Mouse (Mus musculus) CH12.LX (cell line): ENCODE data around the gene Gm20518. TPM values are rescaled to one million over a fixed set of nuclear protein-coding genes. Genes with fewer than 3 reads are reported as not detected.

Source experiments
- DNase-seq: peaks from one replicate; pipeline ENCODE4 v3.0.0-alpha.2; 2013; ENCODE audit errors: extremely low read depth
- H3K27ac ChIP-seq: 2 replicates; pipeline ENCODE4 v1.5.1; 2012; ENCODE audit warnings: low read depth, mild to moderate bottlenecking, control low read depth, moderate library complexity; ENCODE audit not compliant: insufficient read depth
- H3K27me3 ChIP-seq: replicated peaks from 2 replicates; pipeline ENCODE3; 2012; ENCODE audit warnings: inconsistent platforms
- H3K36me3 ChIP-seq, 2 experiments: replicated peaks in 1 of 2; 2 replicates each; pipeline versions ENCODE3 to v1.6.1; 2012; ENCODE audit warnings: inconsistent platforms in 1 of 2, low read length in 1 of 2, mild to moderate bottlenecking in 1 of 2, mixed read lengths in 1 of 2, moderate library complexity in 1 of 2; ENCODE audit not compliant: control insufficient read depth in 1 of 2, insufficient read depth in 1 of 2
- H3K4me1 ChIP-seq, 2 experiments: 2 replicates each; pipeline ENCODE4 v1.6.1; 2012; ENCODE audit warnings: inconsistent platforms in 1 of 2, moderate library complexity in 1 of 2; ENCODE audit not compliant: insufficient read depth in 2 of 2, control insufficient read depth in 1 of 2
- H3K4me2 ChIP-seq: 2 replicates; pipeline ENCODE4 v1.6.1; 2012; ENCODE audit warnings: low read depth, mild to moderate bottlenecking, control low read depth; ENCODE audit not compliant: poor library complexity, insufficient read depth, severe bottlenecking
- H3K4me3 ChIP-seq, 3 experiments: fragments of 150-350 bp in 1 of 3; sonication (generic) in 1 of 3; replicated peaks in 1 of 3; 2 replicates each; pipeline versions ENCODE3 to v1.5.1; 2011 to 2012; ENCODE audit warnings: low read depth in 2 of 3, low read length in 2 of 3, mild to moderate bottlenecking in 2 of 3, moderate library complexity in 2 of 3, control low read depth in 1 of 3, improper control_type of control experiment in 1 of 3, inconsistent platforms in 1 of 3, mixed read lengths in 1 of 3; ENCODE audit not compliant: poor library complexity in 1 of 3
- H3K79me2 ChIP-seq: replicated peaks from 2 replicates; pipeline ENCODE4 v1.6.1; 2012; ENCODE audit warnings: mild to moderate bottlenecking, moderate library complexity; ENCODE audit not compliant: control insufficient read depth, poor library complexity, insufficient read depth, severe bottlenecking; ENCODE audit errors: extremely low read depth
- H3K9ac ChIP-seq: 2 replicates; pipeline ENCODE4 v1.6.1; 2012; ENCODE audit warnings: low read depth, mild to moderate bottlenecking, control low read depth, moderate library complexity; ENCODE audit not compliant: insufficient read depth
- H3K9me3 ChIP-seq: replicated peaks from 2 replicates; pipeline ENCODE3; 2012; ENCODE audit warnings: low read length, inconsistent platforms, mixed read lengths
- BHLHE40 ChIP-seq: IDR thresholded peaks from 2 replicates; pipeline ENCODE4 v1.6.1; 2011; ENCODE audit warnings: mild to moderate bottlenecking, low read depth, low read length, improper control_type of control experiment
- CHD2 ChIP-seq: IDR thresholded peaks from 2 replicates; pipeline ENCODE4 v1.6.1; 2011; ENCODE audit warnings: low read length, improper control_type of control experiment
- ELF1 ChIP-seq: IDR thresholded peaks from 2 replicates; pipeline ENCODE4 v1.6.1; 2014; ENCODE audit warnings: low read depth, mild to moderate bottlenecking, inconsistent platforms, low read length, improper control_type of control experiment
- EP300 ChIP-seq: IDR thresholded peaks from 2 replicates; pipeline ENCODE4 v1.6.1; 2011; ENCODE audit warnings: low read length, improper control_type of control experiment
- HCFC1 ChIP-seq: IDR thresholded peaks from 2 replicates; pipeline ENCODE4 v1.6.1; 2012; ENCODE audit warnings: low read depth, mild to moderate bottlenecking, inconsistent platforms, low read length, improper control_type of control experiment
- IRF4 ChIP-seq: IDR thresholded peaks from 2 replicates; pipeline ENCODE4 v1.6.1; 2014; ENCODE audit warnings: low read depth, mild to moderate bottlenecking, inconsistent platforms, low read length, improper control_type of control experiment
- JUN ChIP-seq: IDR thresholded peaks from 2 replicates; pipeline ENCODE4 v1.6.1; 2011; ENCODE audit warnings: low read depth, mild to moderate bottlenecking, low read length, improper control_type of control experiment, moderate library complexity; ENCODE audit not compliant: insufficient read depth
- JUND ChIP-seq: conservative IDR thresholded peaks from 2 replicates; pipeline ENCODE4 v1.6.1; 2011; ENCODE audit warnings: low read depth, low read length, improper control_type of control experiment
- MAX ChIP-seq: IDR thresholded peaks from 2 replicates; pipeline ENCODE4 v1.6.1; 2011; ENCODE audit warnings: low read length, improper control_type of control experiment
- MXI1 ChIP-seq: IDR thresholded peaks from 2 replicates; pipeline ENCODE4 v1.6.1; 2011; ENCODE audit warnings: mild to moderate bottlenecking, low read depth, low read length, improper control_type of control experiment
- MYC ChIP-seq: IDR thresholded peaks from 2 replicates; pipeline ENCODE4 v1.6.1; 2011; ENCODE audit warnings: low read depth, mild to moderate bottlenecking, improper control_type of control experiment, low read length
- NRF1 ChIP-seq: IDR thresholded peaks from 2 replicates; pipeline ENCODE4 v1.6.1; 2014; ENCODE audit warnings: low read depth, mild to moderate bottlenecking, inconsistent platforms, low read length, improper control_type of control experiment, moderate library complexity
- PAX5 ChIP-seq: IDR thresholded peaks from 2 replicates; pipeline ENCODE4 v1.6.1; 2012; ENCODE audit warnings: low read length, inconsistent platforms, mixed read lengths
- POLR2A ChIP-seq: IDR thresholded peaks from 2 replicates; pipeline ENCODE4 v1.6.1; 2011; ENCODE audit warnings: low read depth, mild to moderate bottlenecking, improper control_type of control experiment, low read length
- POLR2AphosphoS2 ChIP-seq: IDR thresholded peaks from 2 replicates; pipeline ENCODE4 v1.6.1; 2011; ENCODE audit warnings: low read depth, low read length, improper control_type of control experiment
- RAD21 ChIP-seq: IDR thresholded peaks from 2 replicates; pipeline ENCODE4 v1.6.1; 2011; ENCODE audit warnings: low read depth, mild to moderate bottlenecking, low read length, improper control_type of control experiment, moderate library complexity
- RCOR1 ChIP-seq: conservative IDR thresholded peaks from 2 replicates; pipeline ENCODE4 v1.6.1; 2012; ENCODE audit warnings: low read depth, mild to moderate bottlenecking, inconsistent platforms, low read length, improper control_type of control experiment
- SIN3A ChIP-seq: IDR thresholded peaks from 2 replicates; pipeline ENCODE4 v1.6.1; 2012; ENCODE audit warnings: low read length, improper control_type of control experiment, inconsistent platforms
- SMC3 ChIP-seq: IDR thresholded peaks from 2 replicates; pipeline ENCODE4 v1.6.1; 2011; ENCODE audit warnings: low read depth, low read length, improper control_type of control experiment
- TBP ChIP-seq: conservative IDR thresholded peaks from 2 replicates; pipeline ENCODE4 v1.6.1; 2011; ENCODE audit warnings: low read depth, low read length, improper control_type of control experiment
- TCF12 ChIP-seq: IDR thresholded peaks from 2 replicates; pipeline ENCODE4 v1.6.1; 2014; ENCODE audit warnings: low read depth, mild to moderate bottlenecking, inconsistent platforms, low read length, improper control_type of control experiment
- UBTF ChIP-seq: IDR thresholded peaks from 2 replicates; pipeline ENCODE4 v1.6.1; 2012; ENCODE audit warnings: low read depth, mild to moderate bottlenecking, inconsistent platforms, low read length, improper control_type of control experiment, moderate library complexity
- USF2 ChIP-seq: conservative IDR thresholded peaks from 2 replicates; pipeline ENCODE4 v1.6.1; 2011; ENCODE audit warnings: low read depth, low read length, improper control_type of control experiment
- ZC3H11A ChIP-seq: IDR thresholded peaks from 2 replicates; pipeline ENCODE4 v1.6.1; 2012; ENCODE audit warnings: low read depth, mild to moderate bottlenecking, inconsistent platforms, low read length, improper control_type of control experiment
- ZNF384 ChIP-seq: IDR thresholded peaks from 2 replicates; pipeline ENCODE4 v1.6.1; 2012; ENCODE audit warnings: low read depth, low read length, improper control_type of control experiment, inconsistent platforms
- dilution Hi-C: fragments of 300-500 bp; cut with MboI; formaldehyde crosslinking; loops from 2 replicates; pipeline ENCODE4 v1.14.3; 2020; ENCODE audit warnings: low sequenced_read_pairs; ENCODE audit not compliant: extremely low pct_unique_long_range_greater_than_20kb, extremely low pct_ligation_motif_present
- in situ Hi-C: fragments of 300-500 bp; cut with MboI; formaldehyde crosslinking; loops from 3 replicates; pipeline ENCODE4 v1.14.3; 2019; ENCODE audit warnings: low sequenced_read_pairs, low pct_ligation_motif_present, low pct_unique_long_range_greater_than_20kb, mixed read lengths
- polyA plus RNA-seq: library from polyadenylated mRNA; unstranded; fragments of >175 nt; gene quantifications from 2 replicates; pipeline ENCODE4 v1.2.1, GENCODE M21; 2012; ENCODE audit warnings: low read depth; ENCODE audit not compliant: insufficient read length
- total RNA-seq, 2 experiments: library from RNA; depleted of rRNA; stranded (reverse); fragments of 300-350 nt in 1 of 2; fragments of >200 nt in 1 of 2; gene quantifications; 2 replicates each; pipeline ENCODE4 v1.2.3; 2012 to 2014

Gm20518 gene
- total and polyA plus RNA-seq, 3 experiments: 0.16 to 0.91 (median 0.21) TPM

GRCm38 (mm10) chr16:17834543-17834942 is 56.9 kb downstream of the Gm20518 start:
- H3K9me3 ChIP-seq: peaks cover 4% of the 10 kb centered on the region
- H3K79me2 ChIP-seq: no peaks in the 10 kb centered on the region
- no peak overlapping the region for H3K27ac ChIP-seq
- dilution Hi-C loops (no loop called here), in situ Hi-C loops (no loop called here)
- no peak overlapping the region for H3K9ac ChIP-seq
- no peaks in the 10 kb centered on the region for H3K4me1 ChIP-seq
- no peak overlapping the region for H3K4me2 ChIP-seq
- H3K4me3 ChIP-seq: no peak overlapping the region
- no peak for DNase-seq
- peaks cover 0 to 20% of the 10 kb centered on the region in 2 experiments for H3K36me3 ChIP-seq
- no peaks in the 10 kb centered on the region for H3K27me3 ChIP-seq
- TF ChIP-seq CHD2: no peak
- TF ChIP-seq UBTF: no peak
- TF ChIP-seq JUND: no peak
- TF ChIP-seq HCFC1: no peak
- no peak for TF ChIP-seq JUN
- TF ChIP-seq BHLHE40: no peak
- no peak for TF ChIP-seq MXI1
- TF ChIP-seq ZC3H11A: no peak
- no peak for TF ChIP-seq TBP
- no peak for TF ChIP-seq POLR2A
- TF ChIP-seq, all 38 proteins: peak for 0

DNA sequence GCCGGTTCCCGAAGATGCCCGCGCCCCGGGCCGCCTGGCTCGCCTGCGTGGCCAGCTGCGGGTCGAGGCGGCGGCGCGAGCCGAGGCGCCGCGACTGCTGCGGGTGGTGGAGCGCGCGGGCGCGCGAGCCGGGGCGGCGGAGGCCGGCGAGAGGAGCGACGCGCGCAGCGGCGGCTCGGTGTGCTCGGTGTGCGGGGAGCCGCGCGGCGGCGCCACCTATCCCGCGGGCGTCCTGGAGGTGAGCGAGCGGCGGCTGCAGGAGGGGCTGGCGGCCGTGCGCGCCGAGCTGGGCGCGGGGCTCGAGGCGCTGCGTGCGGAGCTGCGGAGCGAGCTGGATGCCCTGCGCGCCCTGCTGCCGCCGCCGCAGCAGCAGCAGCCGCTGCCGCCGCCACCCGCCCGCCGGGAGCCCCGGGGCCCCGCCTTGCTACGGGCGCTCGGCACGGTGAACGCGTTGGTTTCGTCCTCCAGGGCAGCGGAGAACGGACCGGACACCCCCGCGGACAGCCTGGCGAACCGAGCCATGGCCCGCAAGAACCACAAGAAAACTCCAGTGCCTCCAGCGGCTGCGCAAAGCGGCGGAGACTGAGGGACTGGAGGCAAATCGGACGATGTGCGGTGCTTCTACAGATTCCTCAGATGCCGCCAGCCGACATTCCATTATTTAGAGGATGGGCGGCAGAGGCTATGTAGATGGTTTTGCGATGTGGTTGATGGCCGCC is 57.6 kb downstream of the Gm20518 start:
- Histone ChIP-seq H3K27ac (no peak overlapping the region), H3K79me2 (no peaks in the 10 kb centered on the region), H3K9me3 (peaks cover 4% of the 10 kb centered on the region), H3K27me3 (no peaks in the 10 kb centered on the region), H3K4me2 (no peak overlapping the region), H3K4me3 (no peak overlapping the region), H3K9ac (no peak overlapping the region), H3K36me3 (peaks cover 0 to 16% of the 10 kb centered on the region in 2 experiments), H3K4me1 (no peaks in the 10 kb centered on the region)
- no peak for DNase-seq
- in situ Hi-C loops: no loop called here
- dilution Hi-C loops: no loop called here
- TF ChIP-seq SIN3A (no peak), JUND (no peak), MYC (no peak), CHD2 (no peak), RCOR1 (no peak), SMC3 (no peak), IRF4 (no peak), ZNF384 (no peak), UBTF (no peak), NRF1 (no peak), RAD21 (no peak), TCF12 (no peak), MAX (no peak), EP300 (no peak), USF2 (no peak), PAX5 (no peak), ELF1 (no peak), POLR2A (no peak), POLR2AphosphoS2 (no peak)
